Mouse (Mus musculus) olfactory bulb, adult 2 months (tissue): ENCODE measurements around the gene Pth2.

Source experiments
- CTCF ChIP-seq: fragments of 200-500 bp; IDR thresholded peaks from 2 replicates; pipeline ENCODE4 v1.5.1; 2012; ENCODE audit warnings: low read depth, mild to moderate bottlenecking, low read length, moderate library complexity; ENCODE audit not compliant: insufficient read depth
- POLR2A ChIP-seq: fragments of 200-500 bp; IDR thresholded peaks from 2 replicates; pipeline ENCODE4 v1.6.1; 2012; ENCODE audit warnings: mild to moderate bottlenecking, low read depth, low read length, moderate library complexity; ENCODE audit not compliant: insufficient read depth

GRCm38 (mm10) chr7:45183672-45184071 lies 2.9 kb downstream of the Pth2 start:
- TF ChIP-seq CTCF (no peak), POLR2A (no peak)
